Mouse (Mus musculus) forebrain, embryonic 11.5 days (tissue): ENCODE results near the gene Npas3. TPM values are rescaled to one million over a fixed set of nuclear protein-coding genes. Genes with fewer than 3 reads are reported as not detected.
A peak's percentile ranks its signal among the peaks of the same experiment; 100 is the strongest.

Experiments
- ATAC-seq: fragments of 200-750 bp; cut with Nextera tagmentation; replicated peaks from 2 replicates; pipeline ENCODE4 v1.8.0; 2017; ENCODE audit warnings: moderate TSS enrichment; ENCODE audit not compliant: low FRiP score
- DNase-seq: peaks from one replicate; pipeline ENCODE4 v3.0.0-alpha.2; 2017; ENCODE audit warnings: low spot score
- H3K27ac ChIP-seq: fragments of 300-500 bp; sonication (generic); 2 replicates; pipeline ENCODE4 v1.5.1; 2014; ENCODE audit warnings: low read depth, low read length
- H3K27me3 ChIP-seq: fragments of 300-500 bp; sonication (generic); 2 replicates; pipeline ENCODE4 v1.6.1; 2014; ENCODE audit warnings: mild to moderate bottlenecking, low read length, mixed read lengths; ENCODE audit not compliant: control insufficient read depth, insufficient read depth
- H3K36me3 ChIP-seq: fragments of 300-500 bp; sonication (generic); 2 replicates; pipeline ENCODE4 v1.6.1; 2014; ENCODE audit warnings: mild to moderate bottlenecking, low read length, moderate library complexity, mixed read lengths; ENCODE audit not compliant: control insufficient read depth, insufficient read depth
- H3K4me1 ChIP-seq: fragments of 300-500 bp; sonication (generic); replicated peaks from 2 replicates; pipeline ENCODE4 v1.6.1; 2014; ENCODE audit warnings: low read length, mixed read lengths; ENCODE audit not compliant: control insufficient read depth, insufficient read depth
- H3K4me2 ChIP-seq: fragments of 300-500 bp; sonication (generic); 2 replicates; pipeline ENCODE4 v1.6.1; 2014; ENCODE audit warnings: low read depth, mild to moderate bottlenecking, low read length, moderate library complexity, mixed read lengths; ENCODE audit not compliant: severe bottlenecking
- H3K4me3 ChIP-seq: fragments of 300-500 bp; sonication (generic); 2 replicates; pipeline ENCODE4 v1.5.1; 2014; ENCODE audit warnings: low read depth, low read length
- H3K9ac ChIP-seq: fragments of 300-500 bp; sonication (generic); 2 replicates; pipeline ENCODE4 v1.6.1; 2014; ENCODE audit warnings: low read length
- H3K9me3 ChIP-seq: fragments of 300-500 bp; sonication (generic); 2 replicates; pipeline ENCODE4 v1.6.1; 2016; ENCODE audit warnings: low read length, mixed read lengths; ENCODE audit not compliant: control insufficient read depth
- WGBS: fragments of 180-500 bp; shearing (Covaris S2); extraction: QIAGEN DNeasy Blood & Tissue Kit; methylation state at CpG from one replicate; pipeline ENCODE4 v1.1.7; 2014; 5-methylcytosine and 5-hydroxymethylcytosine counted together
- polyA plus RNA-seq: library from polyadenylated mRNA; unstranded; fragments of >200 nt; fragmentation: Nextera tagmentation; extraction: Ambion mirVana; gene quantifications from 2 replicates; pipeline ENCODE4 v1.2.1, GENCODE M21; 2014

Npas3 gene
- polyA plus RNA-seq, 1 experiment from 2014 or later = 22.5 TPM

GRCm38 (mm10) chr12:53722156-53722555 is 473.7 kb downstream of the Npas3 start:
- Histone ChIP-seq H3K4me3 (no peak overlapping the region), H3K9me3 (no peaks in the 10 kb centered on the region; the same call in 1 of the 2 replicates), H3K4me2 (no peak overlapping the region), H3K27ac (no peak overlapping the region), H3K36me3 (no peaks in the 10 kb centered on the region), H3K4me1 (no peaks in the 10 kb centered on the region), H3K27me3 (no peaks in the 10 kb centered on the region), H3K9ac (no peak overlapping the region)
- ATAC-seq = no peak
- whole genome bisulfite sequencing = 96% methylated on average over 7 of the region's 7 CpGs
- no peak for DNase-seq

GRCm38 (mm10) chr12:53722718-53723698 is 474.5 kb downstream of the Npas3 start:
- Histone ChIP-seq H3K4me3 (no peak overlapping the region), H3K36me3 (no peaks in the 10 kb centered on the region), H3K4me1 (no peaks in the 10 kb centered on the region), H3K27me3 (no peaks in the 10 kb centered on the region), H3K9me3 (no peaks in the 10 kb centered on the region; the same call in 1 of the 2 replicates), H3K4me2 (no peak overlapping the region), H3K27ac (no peak overlapping the region), H3K9ac (no peak overlapping the region)
- DNase-seq (no peak), ATAC-seq (no peak)
- 95% methylated on average over 15 of the region's 15 CpGs for WGBS

GRCm38 (mm10) chr12:53729275-53729674 is 480.8 kb downstream of the Npas3 start:
- DNase-seq = no peak
- 90% methylated on average over 5 of the region's 5 CpGs for WGBS
- H3K27me3 ChIP-seq = no peaks in the 10 kb centered on the region
- H3K4me2 ChIP-seq = no peak overlapping the region
- no peaks in the 10 kb centered on the region for H3K36me3 ChIP-seq
- no peaks in the 10 kb centered on the region; the same call in 1 of the 2 replicates for H3K4me1 ChIP-seq
- no peaks in the 10 kb centered on the region for H3K9me3 ChIP-seq
- ATAC-seq = no peak
- no peak overlapping the region for H3K9ac ChIP-seq
- H3K4me3 ChIP-seq = no peak overlapping the region
- no peak overlapping the region for H3K27ac ChIP-seq

DNA sequence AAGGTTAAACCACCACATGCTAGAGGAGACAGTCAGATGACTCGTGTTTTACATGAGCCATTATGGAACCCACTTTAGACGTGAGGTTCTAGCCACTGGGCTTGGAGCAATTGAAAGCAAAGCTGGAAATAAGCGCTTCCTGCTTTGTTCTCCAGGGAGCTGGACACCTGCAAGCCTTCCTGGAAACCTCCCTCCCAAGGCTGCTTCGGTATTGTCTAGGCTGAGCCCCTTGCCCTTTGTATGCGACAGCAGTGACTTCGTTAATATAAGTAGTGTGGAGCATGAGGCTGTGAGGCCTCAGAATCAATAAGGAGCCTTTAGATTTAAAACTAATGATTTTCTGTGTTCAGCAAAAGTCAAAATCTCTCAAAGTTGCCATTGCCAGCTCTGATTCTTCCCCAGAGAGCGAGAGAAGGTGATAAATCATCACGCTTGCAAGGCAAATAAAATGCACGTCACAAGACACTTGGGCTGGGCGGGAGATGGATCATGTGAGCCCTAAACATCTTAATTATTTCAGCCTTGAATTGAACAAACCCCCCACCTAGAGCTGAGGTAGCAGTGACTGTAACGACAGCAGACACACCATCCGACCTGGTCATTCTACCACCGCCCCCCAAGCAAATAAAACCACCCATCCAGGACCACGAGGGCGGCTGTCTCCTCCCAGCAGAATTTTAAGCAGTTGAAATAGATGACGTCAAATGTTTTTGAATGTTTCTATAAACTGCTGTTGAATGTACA is 490.2 kb downstream of the Npas3 start:
- Histone ChIP-seq H3K4me3 (no peak overlapping the region), H3K27me3 (no peaks in the 10 kb centered on the region), H3K9me3 (no peaks in the 10 kb centered on the region), H3K27ac (no peak overlapping the region), H3K4me1 (no peaks in the 10 kb centered on the region), H3K4me2 (no peak overlapping the region), H3K9ac (no peak overlapping the region), H3K36me3 (no peaks in the 10 kb centered on the region)
- DNase-seq (no peak), ATAC-seq (no peak)
- WGBS = 57% methylated on average over 16 of the region's 16 CpGs

DNA sequence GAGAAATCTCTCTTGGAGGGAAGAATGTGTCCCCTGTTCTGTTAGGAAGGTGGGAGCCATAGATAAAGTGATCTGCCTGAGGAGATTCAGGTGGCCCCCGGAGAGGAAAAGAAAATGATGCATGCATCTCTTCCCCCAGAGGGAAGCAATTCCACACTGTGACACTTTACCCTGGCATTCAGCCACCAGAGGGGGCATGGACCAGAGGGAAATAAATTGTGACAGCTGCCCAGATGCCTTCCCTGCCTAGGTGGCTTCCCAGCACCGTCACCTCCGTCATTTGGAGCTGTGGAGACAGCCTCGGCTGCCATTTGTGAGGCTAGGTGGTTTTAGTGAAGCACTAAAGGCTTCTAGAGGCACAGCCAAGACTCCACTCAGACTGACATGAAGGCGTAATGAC is 498.2 kb downstream of the Npas3 start:
- DNase-seq = no peak
- H3K4me3 ChIP-seq = no peak overlapping the region
- no peak overlapping the region for H3K4me2 ChIP-seq
- H3K9ac ChIP-seq = no peak overlapping the region
- H3K27ac ChIP-seq = no peak overlapping the region
- no peaks in the 10 kb centered on the region for H3K36me3 ChIP-seq
- H3K27me3 ChIP-seq = no peaks in the 10 kb centered on the region
- no peaks in the 10 kb centered on the region for H3K4me1 ChIP-seq
- WGBS = 84% methylated on average over 5 of the region's 5 CpGs
- ATAC-seq = no peak
- no peaks in the 10 kb centered on the region for H3K9me3 ChIP-seq

GRCm38 (mm10) chr12:53749375-53749774 is 500.9 kb downstream of the Npas3 start:
- Histone ChIP-seq H3K4me2 (no peak overlapping the region), H3K27ac (no peak overlapping the region), H3K36me3 (no peaks in the 10 kb centered on the region), H3K27me3 (no peaks in the 10 kb centered on the region), H3K9me3 (no peaks in the 10 kb centered on the region), H3K4me3 (no peak overlapping the region), H3K4me1 (peaks cover 6% of the 10 kb centered on the region; the same call in 1 of the 2 replicates), H3K9ac (no peak overlapping the region)
- 84% methylated on average over 4 of the region's 4 CpGs for WGBS
- DNase-seq (no peak), ATAC-seq (no peak)

DNA sequence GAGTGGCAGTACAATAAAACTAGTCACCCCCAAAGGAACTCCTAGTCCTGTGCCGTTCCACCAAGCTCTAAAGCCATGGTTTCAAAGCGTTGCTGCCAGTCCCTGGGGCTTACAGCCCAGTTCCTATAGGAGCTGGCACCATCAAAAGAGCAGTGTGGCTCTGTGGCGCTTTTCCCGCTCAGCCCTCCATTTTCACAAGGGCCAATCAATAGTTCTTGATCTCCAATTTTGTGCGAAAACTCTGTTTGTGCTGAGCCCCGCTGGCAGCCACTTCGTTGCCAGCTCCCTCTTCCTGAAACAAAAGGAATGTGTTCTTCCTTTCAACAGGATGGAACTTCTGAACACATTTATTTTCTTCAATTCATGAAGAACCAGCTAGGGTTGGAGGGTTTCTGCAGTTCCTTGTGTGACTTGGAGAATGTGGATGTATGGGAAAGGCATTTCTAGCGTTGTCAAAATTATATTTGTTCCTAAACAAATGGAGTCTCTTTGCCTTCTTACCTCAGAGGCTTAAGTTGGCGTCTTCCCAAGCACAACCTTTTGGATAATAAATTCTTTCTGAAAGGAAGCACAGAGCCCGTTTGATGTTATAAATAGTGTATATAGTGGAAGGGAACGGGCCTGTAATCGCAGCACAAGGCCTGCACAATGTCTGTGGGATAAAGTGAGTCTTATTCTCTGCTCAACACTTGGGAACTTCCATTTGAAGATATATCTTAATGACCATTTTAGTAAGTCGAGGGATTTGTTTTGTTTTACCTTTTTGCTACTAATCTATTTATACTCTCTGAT is 504.0 kb downstream of the Npas3 start:
- no peaks in the 10 kb centered on the region for H3K36me3 ChIP-seq
- no peak overlapping the region for H3K9ac ChIP-seq
- H3K4me1 ChIP-seq = peaks cover 6% of the 10 kb centered on the region; the same call in 1 of the 2 replicates
- no peak for DNase-seq
- H3K27me3 ChIP-seq = no peaks in the 10 kb centered on the region
- H3K9me3 ChIP-seq = no peaks in the 10 kb centered on the region
- no peak overlapping the region for H3K4me3 ChIP-seq
- no peak overlapping the region for H3K4me2 ChIP-seq
- 71% methylated on average over 13 of the region's 13 CpGs for WGBS
- H3K27ac ChIP-seq = no peak overlapping the region
- no peak for ATAC-seq

DNA sequence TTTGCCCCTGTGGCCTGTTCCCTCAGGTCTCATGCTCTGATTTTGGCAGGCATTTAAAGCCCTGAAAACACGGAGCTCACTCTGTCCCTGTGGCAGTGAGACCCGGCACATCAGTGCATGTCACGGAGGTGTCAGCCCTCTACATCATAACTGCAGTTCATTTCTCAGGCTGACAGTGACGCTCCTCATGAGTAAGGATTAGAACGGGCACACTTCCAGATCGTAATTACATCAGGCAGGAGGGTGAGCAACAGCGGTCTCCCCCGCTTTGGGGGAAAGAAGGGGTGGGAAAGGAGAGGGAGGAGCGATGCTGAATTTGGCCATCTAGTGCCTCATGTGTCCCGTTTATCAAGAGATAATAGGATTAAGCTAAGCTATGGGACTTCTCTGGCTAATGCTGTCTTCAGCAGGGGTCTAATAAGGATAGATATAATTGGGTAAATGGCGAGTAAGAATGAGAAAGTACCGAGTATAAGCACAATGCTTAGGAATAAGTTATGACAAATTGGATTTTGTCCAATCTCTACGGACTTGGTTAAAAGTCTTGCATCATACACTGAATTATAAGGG is 505.0 kb downstream of the Npas3 start:
- Histone ChIP-seq H3K4me3 (no peak overlapping the region), H3K9ac (no peak overlapping the region; the same call in 1 of the 2 replicates), H3K4me1 (peaks cover 6% of the 10 kb centered on the region; the same call in 1 of the 2 replicates), H3K27ac (no peak overlapping the region), H3K9me3 (no peaks in the 10 kb centered on the region), H3K36me3 (no peaks in the 10 kb centered on the region), H3K4me2 (no peak overlapping the region), H3K27me3 (no peaks in the 10 kb centered on the region)
- ATAC-seq (peak; percentile 30; the same call in 1 of the 2 replicates), DNase-seq (no peak)
- WGBS = 28% methylated on average over 13 of the region's 13 CpGs
